Mouse (Mus musculus) stomach, embryonic 14.5 days (tissue): Measurements from ENCODE around the gene Mpz. TPM values are rescaled to one million over a fixed set of nuclear protein-coding genes. Genes with fewer than 3 reads are reported as not detected.
"Not testable (repeated sequence)": the region's sequence is repeated elsewhere in the genome, so short reads cannot be mapped to it uniquely, and the experiment has no call there.

Experiments
- ATAC-seq: fragments of 200-750 bp; cut with Nextera tagmentation; 2 replicates; pipeline ENCODE4 v1.8.0; 2017; ENCODE audit warnings: low read depth, moderate TSS enrichment; ENCODE audit not compliant: insufficient number of reproducible peaks, insufficient read depth, low FRiP score
- H3K27ac ChIP-seq: fragments of 300-500 bp; sonication (generic); 2 replicates; pipeline ENCODE4 v1.5.1; 2014; ENCODE audit warnings: mild to moderate bottlenecking, low read length, moderate library complexity, mixed read lengths
- H3K27me3 ChIP-seq: fragments of 300-500 bp; sonication (generic); 2 replicates; pipeline ENCODE4 v1.6.1; 2014; ENCODE audit warnings: low read length, control low read depth, mixed read lengths; ENCODE audit not compliant: control insufficient read depth, insufficient read depth
- H3K36me3 ChIP-seq: fragments of 300-500 bp; sonication (generic); 2 replicates; pipeline ENCODE4 v1.6.1; 2014; ENCODE audit warnings: mild to moderate bottlenecking, control low read depth, low read length, moderate library complexity, mixed read lengths; ENCODE audit not compliant: control insufficient read depth, insufficient read depth
- H3K4me1 ChIP-seq: fragments of 300-500 bp; sonication (generic); 2 replicates; pipeline ENCODE4 v1.6.1; 2014; ENCODE audit warnings: low read length, control low read depth, mixed read lengths; ENCODE audit not compliant: control insufficient read depth, insufficient read depth
- H3K4me2 ChIP-seq: fragments of 300-500 bp; sonication (generic); replicated peaks from 2 replicates; pipeline ENCODE4 v1.6.1; 2014; ENCODE audit warnings: low read depth, low read length, control low read depth
- H3K4me3 ChIP-seq: fragments of 300-500 bp; sonication (generic); 2 replicates; pipeline ENCODE4 v1.5.1; 2014; ENCODE audit warnings: low read depth, low read length, control low read depth
- H3K9ac ChIP-seq: fragments of 300-500 bp; sonication (generic); replicated peaks from 2 replicates; pipeline ENCODE4 v1.6.1; 2014; ENCODE audit warnings: low read depth, mild to moderate bottlenecking, control low read depth, low read length, moderate library complexity, mixed read lengths
- H3K9me3 ChIP-seq: fragments of 300-500 bp; sonication (generic); 2 replicates; pipeline ENCODE4 v1.6.1; 2016; ENCODE audit warnings: low read depth, low read length, control low read depth; ENCODE audit not compliant: control insufficient read depth
- WGBS: fragments of 180-500 bp; shearing (Covaris S2); extraction: QIAGEN DNeasy Blood & Tissue Kit; methylation state at CpG from one replicate; pipeline ENCODE4 v1.1.7; 2014; 5-methylcytosine and 5-hydroxymethylcytosine counted together
- polyA plus RNA-seq: library from polyadenylated mRNA; unstranded; fragments of >200 nt; fragmentation: Nextera tagmentation; extraction: Ambion mirVana; gene quantifications from 2 replicates; pipeline ENCODE4 v1.2.1, GENCODE M21; 2014

Mpz gene
- polyA plus RNA-seq, 1 experiment from 2014 or later: 1.9 TPM

- peaks cover 73% of the 10 kb centered on the region for H3K36me3 ChIP-seq
- not testable (repeated sequence) for H3K27ac ChIP-seq
Observed at GRCm38 (mm10) chr1:171137486-171138155, 12.9 kb upstream of the Mpz start.

DNA sequence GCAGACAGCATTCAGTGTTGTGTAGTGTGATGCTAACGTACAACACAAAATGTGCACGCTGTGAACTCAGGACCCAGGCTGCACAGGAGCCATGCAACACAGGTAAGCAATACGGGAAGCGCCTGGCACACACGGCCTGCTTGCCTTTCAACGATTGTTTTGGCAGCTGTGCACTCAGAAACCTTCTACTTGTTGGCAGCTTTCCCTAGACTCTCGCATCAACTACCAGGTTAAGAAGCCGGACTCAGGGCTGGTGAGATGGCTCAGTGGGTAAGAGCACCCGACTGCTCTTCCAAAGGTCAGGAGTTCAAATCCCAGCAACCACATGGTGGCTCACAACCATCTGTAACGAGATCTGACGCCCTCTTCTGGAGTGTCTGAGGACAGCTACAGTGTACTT, 7.5 kb upstream of the Mpz start:
- not testable (repeated sequence) for H3K9ac ChIP-seq, H3K27me3 ChIP-seq, H3K4me2 ChIP-seq, H3K27ac ChIP-seq, H3K9me3 ChIP-seq, H3K4me1 ChIP-seq, H3K4me3 ChIP-seq, ATAC-seq
- 90% methylated on average over 9 of the region's 11 CpGs for WGBS
- peaks cover 40% of the 10 kb centered on the region for H3K36me3 ChIP-seq

More at GRCm38 (mm10) chr1:171137486-171138155, 12.9 kb upstream of the Mpz start:
- ATAC-seq, H3K9ac ChIP-seq, H3K4me2 ChIP-seq, H3K4me1 ChIP-seq, H3K27me3 ChIP-seq, H3K4me3 ChIP-seq, H3K9me3 ChIP-seq: not testable (repeated sequence)
- 90% methylated on average over 8 of the region's 8 CpGs for WGBS

GRCm38 (mm10) chr1:171150838-171151391, 404 bp downstream of the Mpz start:
- Histone ChIP-seq H3K27me3 (no peaks in the 10 kb centered on the region), H3K36me3 (no peaks in the 10 kb centered on the region), H3K4me2 (peak overlapping the region; percentile 69), H3K4me3 (peak overlapping the region; percentile 97), H3K9ac (peak overlapping the region; percentile 38; the same call in 1 of the 2 replicates), H3K27ac (peak overlapping the region; percentile 75), H3K4me1 (peaks cover 13% of the 10 kb centered on the region), H3K9me3 (no peaks in the 10 kb centered on the region)
- WGBS: 2% methylated on average over 18 of the region's 18 CpGs
- no peak for ATAC-seq

GRCm38 (mm10) chr1:171151966-171152365, 1.5 kb downstream of the Mpz start:
- Histone ChIP-seq H3K9ac (no peak overlapping the region), H3K36me3 (no peaks in the 10 kb centered on the region), H3K27ac (no peak overlapping the region), H3K27me3 (no peaks in the 10 kb centered on the region), H3K4me1 (peaks cover 13% of the 10 kb centered on the region), H3K4me2 (no peak overlapping the region), H3K9me3 (no peaks in the 10 kb centered on the region), H3K4me3 (no peak overlapping the region)
- ATAC-seq: no peak
- WGBS: 78% methylated on average over 4 of the region's 4 CpGs

DNA sequence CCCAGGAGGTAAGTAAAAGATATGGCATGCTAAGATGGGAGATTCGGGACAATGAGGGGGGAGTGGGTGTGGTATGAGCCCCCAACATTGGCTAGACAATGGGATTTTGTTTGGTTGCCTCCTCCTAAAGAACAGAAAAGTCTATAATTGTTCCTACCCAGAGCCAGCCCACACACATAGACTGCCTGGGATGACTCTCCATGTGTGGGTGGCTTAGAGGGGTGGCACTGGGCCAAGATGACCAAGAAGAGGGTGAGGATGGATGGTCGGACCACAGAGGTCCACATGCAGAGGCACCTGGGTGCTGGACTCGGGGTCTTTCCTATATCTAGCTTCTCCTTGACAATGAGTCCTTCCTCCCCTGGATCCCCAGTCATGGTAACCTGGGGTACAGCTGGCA, 6.1 kb downstream of the Mpz start:
- H3K9ac ChIP-seq: no peak overlapping the region
- H3K4me3 ChIP-seq: no peak overlapping the region
- 63% methylated on average over 3 of the region's 3 CpGs for WGBS
- no peak for ATAC-seq
- no peak overlapping the region for H3K27ac ChIP-seq
- no peak overlapping the region for H3K4me2 ChIP-seq
- no peaks in the 10 kb centered on the region for H3K9me3 ChIP-seq
- H3K4me1 ChIP-seq: 0 out of 2 replicates have a peak, but pooled peaks cover 8% of the 10 kb centered on the region
- H3K27me3 ChIP-seq: no peaks in the 10 kb centered on the region
- no peaks in the 10 kb centered on the region for H3K36me3 ChIP-seq

DNA sequence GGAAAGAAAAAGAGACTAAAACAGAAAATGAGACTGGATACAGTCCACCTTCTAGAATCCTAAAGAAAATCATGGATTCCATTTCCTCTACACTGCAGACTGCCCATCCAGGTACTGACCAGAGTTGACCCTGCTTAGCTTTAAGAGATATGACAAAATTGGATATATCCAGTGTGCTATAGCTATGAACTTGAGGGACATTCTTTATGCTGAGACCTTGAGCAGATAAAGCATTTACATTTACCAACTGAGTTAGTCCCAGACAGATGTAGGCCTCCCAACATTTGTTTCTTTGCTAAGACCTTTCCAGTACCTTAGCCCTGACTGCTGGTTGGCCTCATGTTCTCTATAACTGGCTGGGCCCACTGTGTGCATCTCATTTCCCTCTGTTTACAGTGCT, 7.5 kb downstream of the Mpz start:
- Histone ChIP-seq H3K36me3 (no peaks in the 10 kb centered on the region), H3K27me3 (no peaks in the 10 kb centered on the region), H3K9ac (no peak overlapping the region), H3K27ac (no peak overlapping the region), H3K4me1 (0 out of 2 replicates have a peak, but pooled peaks cover 8% of the 10 kb centered on the region), H3K4me2 (no peak overlapping the region), H3K9me3 (no peaks in the 10 kb centered on the region), H3K4me3 (no peak overlapping the region)
- ATAC-seq: no peak

DNA sequence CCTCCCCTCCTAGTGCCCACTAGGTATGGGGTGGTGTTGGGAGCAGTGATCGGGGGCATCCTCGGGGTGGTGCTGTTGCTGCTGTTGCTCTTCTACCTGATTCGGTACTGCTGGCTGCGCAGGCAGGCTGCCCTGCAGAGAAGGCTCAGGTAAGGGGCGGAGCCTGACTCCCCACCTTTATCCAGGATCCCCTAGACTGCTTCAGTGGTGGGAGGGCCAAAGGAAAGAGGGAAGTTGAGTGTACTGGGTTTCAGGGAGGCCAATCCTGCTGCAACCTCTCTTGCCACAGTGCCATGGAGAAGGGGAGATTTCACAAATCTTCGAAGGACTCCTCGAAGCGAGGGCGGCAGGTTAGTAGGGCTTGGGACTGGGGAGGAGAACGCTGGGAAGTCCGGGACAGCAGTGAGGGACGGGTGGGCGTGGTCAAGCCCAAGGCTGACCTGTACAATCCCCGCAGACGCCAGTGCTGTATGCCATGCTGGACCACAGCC, 9.0 kb downstream of the Mpz start:
- Histone ChIP-seq H3K4me2 (peak overlapping the region; percentile 41), H3K36me3 (no peaks in the 10 kb centered on the region), H3K9ac (no peak overlapping the region), H3K9me3 (no peaks in the 10 kb centered on the region), H3K4me1 (0 out of 2 replicates have a peak, but pooled peaks cover 8% of the 10 kb centered on the region), H3K27me3 (no peaks in the 10 kb centered on the region), H3K4me3 (peak overlapping the region; percentile 21), H3K27ac (no peak overlapping the region)
- ATAC-seq: peak; percentile 79
- 4% methylated on average over 15 of the region's 15 CpGs for WGBS

GRCm38 (mm10) chr1:171162526-171162925, 12.0 kb downstream of the Mpz start:
- Histone ChIP-seq H3K9ac (no peak overlapping the region), H3K27me3 (no peaks in the 10 kb centered on the region), H3K9me3 (no peaks in the 10 kb centered on the region), H3K4me1 (0 out of 2 replicates have a peak, but pooled peaks cover 8% of the 10 kb centered on the region), H3K36me3 (no peaks in the 10 kb centered on the region), H3K27ac (no peak overlapping the region), H3K4me2 (no peak overlapping the region), H3K4me3 (no peak overlapping the region)
- no peak for ATAC-seq
- 90% methylated on average over 3 of the region's 3 CpGs for WGBS
